Comparison of ENCODE assay signal across 9 mouse cellular contexts in the genomic region with DNA sequence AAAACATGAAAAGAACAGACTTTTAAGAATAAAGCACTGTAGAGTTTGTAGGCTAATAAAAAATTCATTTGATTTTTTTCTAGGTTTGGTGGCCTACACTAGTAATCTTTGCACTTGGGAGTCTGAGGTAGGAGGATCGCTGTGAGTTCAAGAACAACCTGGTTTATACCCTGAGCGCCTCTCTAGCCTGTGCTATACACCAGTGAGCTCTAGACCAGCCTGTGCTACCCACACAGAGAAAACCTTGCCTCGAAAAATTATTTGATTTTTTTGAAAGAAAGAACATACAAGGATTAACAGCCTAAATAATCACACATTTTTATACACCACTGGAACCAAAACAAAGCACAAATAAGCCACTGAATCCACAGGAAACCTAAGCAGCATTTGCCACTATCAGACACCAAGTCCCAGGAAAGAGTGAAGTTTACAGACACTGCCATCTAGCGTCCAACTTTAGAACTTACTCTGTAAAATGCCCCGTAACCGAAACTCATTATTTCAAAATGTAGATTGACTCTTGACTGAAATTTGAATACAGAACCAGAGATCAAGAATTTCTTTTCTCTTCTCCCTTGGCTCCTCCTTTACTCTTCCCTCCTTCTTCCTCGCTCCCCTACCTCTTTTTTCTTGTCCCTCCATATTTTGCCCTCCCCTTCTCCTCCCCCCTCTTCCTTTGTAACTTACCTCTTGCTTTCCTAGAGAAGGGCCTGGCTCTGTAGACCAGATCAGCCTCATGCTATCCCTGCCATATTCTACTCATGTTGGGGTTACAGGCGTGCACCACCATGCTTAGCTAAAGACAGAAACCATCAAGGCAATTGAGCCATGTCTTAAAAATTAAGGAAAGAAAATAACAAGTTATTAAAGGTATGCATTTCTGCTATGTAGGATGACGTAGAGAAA. TPM values are rescaled to one million over a fixed set of nuclear protein-coding genes. Genes with fewer than 3 reads are reported as not detected.
DNase-seq lines count a peak whose midpoint lies in the region; ATAC-seq and TF ChIP-seq lines count a peak whose summit lies in the region.
"Had no signal": no experiment of that assay in that cellular context is flagged by ENCODE, and none has a peak within 500 bp of the region (broad histone marks: within the 10 kb centered on the region; RNA-seq: fewer than 3 reads in every experiment).

No protein-coding gene starts in this region.

- no peaks in the 10 kb centered on the region for H3K27me3 ChIP-seq in Patski
- no peaks in the 10 kb centered on the region for H3K27me3 ChIP-seq in kidney, postnatal 0 days (ENCODE audit: insufficient read depth, low read length)
- no peaks in the 10 kb centered on the region for H3K27me3 ChIP-seq in midbrain, embryonic 10.5 days (ENCODE audit: low read depth, poor library complexity, severe bottlenecking)
- H3K27me3 ChIP-seq: liver, embryonic 15.5 days had no signal

- H3K36me3 ChIP-seq in kidney, postnatal 0 days (ENCODE audit: insufficient read depth, low read length), result no peaks in the 10 kb centered on the region
- no peaks in the 10 kb centered on the region for H3K36me3 ChIP-seq in midbrain, embryonic 10.5 days
- H3K36me3 ChIP-seq: liver, embryonic 15.5 days had no signal

- CTCF ChIA-PET in Patski (lab: Charles Lee), result interaction anchor here (0.8 to 9.3 kb wide), 21 partner anchors 7 to 267 kb away, joined by 3 to 92 read pairs (median 5); no protein-coding TSS in a partner anchor

- H3K4me2 ChIP-seq in kidney, postnatal 0 days (ENCODE audit: low read length), result no peak overlapping the region
- H3K4me2 ChIP-seq: liver, embryonic 15.5 days had no signal

- H3K9ac ChIP-seq in kidney, postnatal 0 days (ENCODE audit: low read depth, low read length), result no peak overlapping the region
- H3K9ac ChIP-seq: liver, embryonic 15.5 days had no signal

- no peak overlapping the region for H3K4me3 ChIP-seq in kidney, postnatal 0 days (replicated peaks; ENCODE audit: low read depth, low read length)
- no peak overlapping the region for H3K4me3 ChIP-seq in midbrain, embryonic 10.5 days
- H3K4me3 ChIP-seq: liver, embryonic 15.5 days had no signal

- DNase-seq in frontal cortex, postnatal 14 days (ENCODE audit: low spot score in 2 of 2), result no peak
- DNase-seq in 3134 (ENCODE audit: extremely low read depth, insufficient read length, low spot score) (peak; percentile 30), Patski (ENCODE audit: low read depth, low spot score) (peak; percentile 37)
- DNase-seq in fibroblast of lung, adult 2 months (ENCODE audit: low read depth), result peak; percentile 26
- DNase-seq in kidney, postnatal 0 days (ENCODE audit: low spot score), result peak; percentile 87
- peak; percentile 15 for DNase-seq in midbrain, embryonic 10.5 days (ENCODE audit: low spot score)
- no peak for DNase-seq in ovary, postnatal 36 days (ENCODE audit: low spot score)

- no peak overlapping the region for H3K27ac ChIP-seq in kidney, postnatal 0 days
- H3K27ac ChIP-seq in midbrain, embryonic 10.5 days (replicated peaks), result no peak overlapping the region
- H3K27ac ChIP-seq: liver, embryonic 15.5 days had no signal

- peak; percentile 90 for ATAC-seq in frontal cortex, adult (ENCODE audit: low TSS enrichment)
- ATAC-seq in Patski, result peak; percentile 76
- no peak for ATAC-seq in kidney, postnatal 0 days (replicated peaks; ENCODE audit: low FRiP score, low read depth)

- H3K4me1 ChIP-seq in kidney, postnatal 0 days (replicated peaks; ENCODE audit: insufficient read depth, low read length), result no peaks in the 10 kb centered on the region
- no peaks in the 10 kb centered on the region for H3K4me1 ChIP-seq in midbrain, embryonic 10.5 days
- H3K4me1 ChIP-seq: liver, embryonic 15.5 days had no signal

- no peaks in the 10 kb centered on the region for H3K9me3 ChIP-seq in kidney, postnatal 0 days (replicated peaks; ENCODE audit: low read length)
- H3K9me3 ChIP-seq in midbrain, embryonic 10.5 days (replicated peaks), result no peaks in the 10 kb centered on the region
- H3K9me3 ChIP-seq: liver, embryonic 15.5 days had no signal

- in situ Hi-C loops in Patski (cut with MboI; ENCODE audit: low pct_unique_long_range_greater_than_20kb), result loop anchor here (5.0 kb wide), 3 partner anchors 65 to 250 kb away; a partner anchor contains a TSS

- WGBS in kidney, postnatal 0 days, result 33% methylated on average over 9 of the region's 9 CpGs
- 44% methylated on average over 9 of the region's 9 CpGs for WGBS in midbrain, embryonic 10.5 days

- peak; percentile 82 for TF ChIP-seq CTCF in Patski (IDR thresholded peaks at IDR 0.05)
- TF ChIP-seq CTCF in kidney, postnatal 0 days (IDR thresholded peaks at IDR 0.05; ENCODE audit: low read depth), result peak; percentile 89

- POLR2A ChIA-PET in Patski (lab: Charles Lee), result interaction anchor here (0.8 kb wide), 2 partner anchors 87 to 232 kb away, joined by 3 read pairs; no protein-coding TSS in a partner anchor

RNA-seq across cellular contexts. Expression of a gene that starts 12.0 kb away (rescaled TPM):
- polyA plus RNA-seq in Patski (2021), result 90.2 TPM
- polyA plus RNA-seq in kidney, postnatal 0 days (2015; fragmentation: Nextera tagmentation; extraction: Ambion mirVana), result 116 and 130 TPM in 2 replicates
- 58.7 and 66.4 TPM in 2 replicates for polyA plus RNA-seq in midbrain, embryonic 10.5 days (2016; fragmentation: Nextera tagmentation; extraction: Ambion mirVana)

Comparison
In these comparisons a context has a peak if more than half of its experiments do, and no peak if none do; other contexts are left out.
1. DNase-seq: peak in 3134 (single experiment), Patski (single experiment), fibroblast of lung, adult 2 months (single experiment), kidney, postnatal 0 days (single experiment) and midbrain, embryonic 10.5 days (single experiment); none in frontal cortex, postnatal 14 days (0 of 2) and ovary, postnatal 36 days (single experiment).